Mouse (Mus musculus): ENCODE data around the gene Zfp90. TPM values are rescaled to one million over a fixed set of nuclear protein-coding genes. Genes with fewer than 3 reads are reported as not detected.
A peak's percentile ranks its signal among the peaks of the same experiment; 100 is the strongest.
"Not testable (repeated sequence)": the region's sequence is repeated elsewhere in the genome, so short reads cannot be mapped to it uniquely, and the experiment has no call there.

The Zfp90 gene
- total RNA-seq (2021): 10 to 100 TPM; 12.4 to 13.1 TPM

DNA sequence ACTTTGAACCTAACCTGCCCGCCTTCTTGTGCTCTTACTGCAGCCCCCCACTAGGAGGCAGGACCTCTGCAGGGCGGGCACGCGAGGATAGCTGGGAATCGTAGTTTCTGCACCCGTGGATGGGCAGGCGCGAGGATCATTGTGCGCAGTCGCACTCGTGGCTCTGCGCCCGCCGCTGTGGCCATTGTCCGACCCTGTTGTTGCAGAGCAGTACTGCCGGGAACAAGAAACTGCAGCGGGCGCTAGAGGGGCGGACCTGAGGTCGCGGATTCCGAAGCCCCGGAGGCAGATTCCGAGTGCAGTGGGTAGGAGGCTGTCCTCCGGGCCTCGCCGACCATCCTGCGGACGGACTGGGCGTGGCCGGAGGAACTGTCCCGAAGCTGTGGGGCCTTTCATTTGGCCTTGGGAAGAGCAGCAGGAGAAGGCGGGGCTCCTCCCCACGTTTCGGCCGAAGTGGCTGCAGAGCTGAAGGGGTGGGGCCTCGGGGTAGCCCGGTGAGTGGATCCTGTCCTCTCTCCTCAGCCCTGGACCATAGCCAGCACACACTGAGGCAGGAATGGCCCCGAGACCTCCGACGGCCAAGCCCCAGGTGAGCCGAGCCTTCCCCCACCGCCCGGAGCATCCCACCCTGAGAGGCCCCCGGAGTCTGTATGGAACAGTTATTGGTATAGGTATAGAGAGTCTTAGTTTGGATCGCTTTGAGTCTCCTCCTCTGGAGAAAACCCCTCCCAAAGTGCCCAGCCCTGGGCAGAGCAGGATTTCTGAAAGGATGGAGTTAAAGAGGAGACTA is at the start of gene Zfp90:
Gene Zfp90, plus strand, starts transcription at position 146 of the 790 bp plus-strand sequence.
- DNase-seq: peak; percentile 96

DNA sequence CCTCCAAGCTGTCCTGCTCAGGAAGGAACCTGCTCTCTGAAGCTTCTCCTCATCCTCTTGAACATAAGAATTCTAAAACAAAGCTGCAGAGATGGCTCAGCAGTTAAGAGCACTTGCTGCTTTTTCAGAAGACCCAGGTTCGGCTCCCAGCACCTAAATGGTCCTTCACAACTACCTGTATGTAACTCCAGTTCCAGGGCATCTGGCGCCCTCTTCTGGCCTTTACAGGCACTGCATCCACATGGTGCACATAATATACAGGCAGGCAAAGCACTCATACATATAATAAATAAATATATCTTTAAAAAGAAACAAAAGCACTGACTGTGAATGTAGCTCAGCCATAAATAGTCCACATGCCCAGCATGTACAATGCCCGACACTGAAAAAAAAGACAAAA is 46.6 kb upstream of the Zfp90 start:
- peak; percentile 21 for DNase-seq

DNA sequence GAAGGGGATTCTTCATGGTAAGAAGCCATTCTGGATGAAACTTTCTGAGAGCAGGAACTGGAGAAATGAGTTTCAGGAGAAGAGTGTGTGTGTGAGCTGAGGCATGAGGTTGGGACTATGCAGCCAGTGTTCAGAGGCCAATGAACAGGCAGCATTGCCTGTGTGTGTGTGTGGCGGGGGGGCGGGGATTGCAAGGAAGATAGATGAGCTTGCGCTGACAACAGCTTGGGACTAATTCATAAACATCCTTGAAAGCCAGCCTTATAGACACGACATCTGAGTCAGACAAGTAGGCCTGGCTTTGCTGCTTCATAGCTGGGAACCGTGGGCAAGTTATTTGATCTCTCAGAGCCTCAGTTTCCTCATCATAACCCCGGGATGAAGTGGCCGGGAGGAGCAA is 46.1 kb upstream of the Zfp90 start:
- no peak for DNase-seq

DNA sequence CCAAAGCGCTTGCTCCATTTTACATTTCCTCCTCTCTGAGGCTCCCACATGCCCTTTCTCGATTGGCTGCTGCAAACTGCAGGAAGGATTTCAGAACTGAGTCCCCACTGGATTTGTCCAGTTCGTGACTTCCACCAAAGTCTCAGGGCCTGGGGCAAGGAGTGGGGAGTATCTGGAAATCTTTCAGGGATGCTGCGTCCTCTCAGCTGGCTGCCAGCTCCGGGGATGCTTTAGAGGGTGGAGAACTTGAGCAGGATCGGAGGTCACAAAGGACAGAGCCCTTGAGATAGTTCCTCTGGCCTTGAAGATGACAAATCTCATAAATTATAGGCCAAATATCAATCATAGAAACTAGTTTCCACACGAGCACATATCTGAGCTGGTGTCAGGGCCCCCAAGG is 39.2 kb upstream of the Zfp90 start:
- no peak for DNase-seq

DNA sequence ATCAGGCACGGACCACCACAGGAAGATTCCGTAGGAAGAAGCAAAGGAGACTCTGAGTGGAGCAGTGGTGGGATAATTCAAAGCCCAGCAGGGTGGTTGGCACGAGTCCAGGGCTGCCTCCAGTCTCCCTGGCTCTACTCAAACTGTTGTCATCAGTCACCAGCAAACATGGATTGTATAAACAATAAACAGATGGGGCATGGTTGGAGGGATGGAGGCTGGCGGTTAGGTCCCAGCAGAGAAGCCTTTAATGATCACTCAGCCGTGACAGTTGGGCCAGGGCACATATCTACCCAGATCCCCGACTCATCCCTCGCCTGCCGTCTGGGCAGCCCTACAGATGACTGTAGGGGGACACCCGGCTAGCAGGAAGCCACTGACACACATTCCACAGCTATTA is 38.3 kb upstream of the Zfp90 start:
- DNase-seq: peak; percentile 36

DNA sequence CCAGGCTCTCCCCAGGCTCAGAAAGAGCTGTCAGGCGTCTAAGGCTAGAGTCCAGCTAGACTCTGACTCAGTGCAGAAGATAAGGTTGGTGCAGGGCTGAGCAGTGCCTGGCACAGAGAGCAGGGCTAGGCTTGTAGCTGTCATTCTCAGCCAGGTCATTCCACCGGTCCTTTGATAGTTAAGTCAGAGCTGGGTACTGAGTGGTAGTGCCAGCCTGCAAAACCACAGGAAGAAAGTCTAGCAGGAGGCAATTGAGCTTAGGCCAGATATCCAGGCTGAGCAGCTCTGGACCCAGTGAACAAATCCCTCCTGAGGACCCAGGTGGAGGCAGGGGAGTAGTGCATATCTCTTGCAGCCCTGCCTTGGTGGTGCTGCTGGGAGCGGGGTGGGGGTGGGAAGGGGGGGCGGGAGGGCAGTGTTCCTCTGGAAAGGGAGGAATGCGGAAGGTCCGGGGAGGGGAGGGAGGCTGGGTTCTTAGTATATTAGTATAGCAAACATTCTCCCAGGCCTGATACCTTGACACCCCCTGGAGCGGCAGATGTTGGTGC is 36.6 kb upstream of the Zfp90 start:
- DNase-seq: peak; percentile 49

DNA sequence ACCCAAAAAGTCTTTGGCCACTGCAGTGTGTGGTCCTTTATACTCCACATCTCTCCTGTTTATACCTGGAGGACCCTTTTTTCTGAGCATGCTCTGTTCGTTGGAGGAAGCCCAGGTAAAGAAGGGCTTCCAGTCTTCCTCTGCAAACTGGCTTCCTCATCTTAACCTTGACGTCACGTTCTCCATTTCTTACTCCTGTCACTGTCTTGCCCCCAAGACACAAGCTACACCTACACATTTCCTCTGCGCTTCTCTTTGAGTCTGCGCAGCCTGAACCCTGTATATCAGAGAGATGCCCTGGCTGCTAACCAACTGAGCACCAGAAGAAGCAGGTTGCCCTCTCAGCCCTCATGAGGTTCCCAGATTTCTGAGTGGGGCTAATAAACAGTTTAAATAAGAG is 35.8 kb upstream of the Zfp90 start:
- no peak for DNase-seq

DNA sequence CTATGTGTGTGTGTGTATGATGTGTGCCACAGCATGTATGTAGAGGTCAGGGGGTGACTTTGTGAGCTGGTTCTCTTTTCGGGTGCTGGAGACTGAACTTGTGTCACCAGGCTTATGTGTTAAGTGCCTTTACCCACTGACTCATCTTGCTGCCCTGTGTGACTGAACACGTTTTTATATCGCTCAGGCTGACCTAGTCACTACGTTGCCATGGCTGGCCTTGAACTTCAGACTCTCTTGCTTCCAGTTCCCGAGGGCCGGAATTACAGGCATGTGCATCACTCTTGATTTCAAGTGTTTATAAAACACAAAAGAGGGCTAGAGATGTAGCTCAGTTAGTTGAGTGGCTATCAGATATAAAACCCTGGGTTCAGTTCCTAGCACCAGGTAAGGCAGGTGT is 34.1 kb upstream of the Zfp90 start:
- no peak for DNase-seq

DNA sequence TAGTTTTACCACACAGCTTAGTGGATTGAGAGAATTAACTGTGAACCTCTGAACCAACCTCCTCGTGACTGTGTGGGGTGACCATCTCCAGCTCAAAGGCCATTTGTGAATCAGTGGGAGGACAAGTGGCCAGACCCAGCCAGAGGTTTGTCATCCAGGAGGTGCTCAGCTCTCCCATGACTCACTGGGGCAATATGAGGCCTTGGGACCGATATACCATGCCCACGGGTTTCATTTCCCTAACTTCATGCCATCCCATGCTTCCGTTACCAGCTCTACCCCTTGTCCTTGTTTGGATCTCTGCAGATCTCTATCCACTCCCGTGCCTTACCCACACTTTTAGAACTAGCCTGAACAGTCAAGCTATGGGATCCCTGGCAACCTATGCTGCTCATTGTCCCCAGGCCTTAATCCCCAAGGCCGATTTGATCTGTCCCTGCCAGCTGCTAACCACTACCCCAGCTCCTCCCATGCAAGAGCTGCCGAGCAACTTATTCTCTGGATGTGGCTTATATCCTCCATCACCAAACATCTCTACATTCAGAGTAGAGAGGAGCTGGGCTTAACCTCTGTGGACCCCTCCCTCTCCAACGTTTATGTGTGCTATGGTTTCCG is 27.2 kb upstream of the Zfp90 start:
- no peak for DNase-seq

DNA sequence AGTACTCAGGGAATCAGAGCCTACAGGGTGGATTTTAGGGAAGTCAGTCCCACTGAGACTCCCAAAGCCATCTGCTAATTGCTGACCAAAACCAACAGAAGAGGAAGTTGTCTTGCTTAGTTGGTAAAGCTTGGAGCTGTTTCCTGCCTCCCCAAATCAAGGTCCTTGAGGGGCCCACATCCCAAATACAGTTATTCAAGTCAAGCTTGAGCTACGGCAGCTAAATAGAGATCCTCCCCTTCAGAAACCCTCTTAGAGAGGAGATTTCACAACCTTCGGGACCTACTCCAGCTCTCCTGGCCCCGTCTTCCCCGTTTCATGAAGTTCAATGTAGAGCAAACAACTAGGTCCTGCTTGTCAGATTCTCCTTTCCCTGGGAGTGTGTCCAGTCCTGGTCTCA is 20.6 kb upstream of the Zfp90 start:
- DNase-seq: no peak

DNA sequence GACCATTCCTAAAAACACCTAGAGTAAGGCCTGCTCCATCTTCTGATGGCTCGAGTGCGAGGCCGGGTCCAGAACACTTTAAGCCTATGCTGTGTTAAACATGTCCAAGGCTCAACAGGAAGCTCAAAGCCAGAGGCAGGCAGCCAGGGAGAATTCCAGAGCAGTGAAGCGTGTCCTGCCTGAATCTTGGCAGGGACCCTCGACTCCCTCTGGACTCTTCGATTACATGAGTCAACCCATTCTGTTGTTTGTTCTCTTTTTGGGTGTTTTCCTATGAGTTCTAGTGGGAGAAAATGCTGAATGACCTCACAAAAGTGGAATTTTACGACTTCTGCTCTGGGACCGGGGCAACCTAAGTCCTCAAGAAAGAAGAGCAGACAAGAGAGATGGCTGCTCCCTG is 15.4 kb upstream of the Zfp90 start:
- DNase-seq: peak; percentile 89

DNA sequence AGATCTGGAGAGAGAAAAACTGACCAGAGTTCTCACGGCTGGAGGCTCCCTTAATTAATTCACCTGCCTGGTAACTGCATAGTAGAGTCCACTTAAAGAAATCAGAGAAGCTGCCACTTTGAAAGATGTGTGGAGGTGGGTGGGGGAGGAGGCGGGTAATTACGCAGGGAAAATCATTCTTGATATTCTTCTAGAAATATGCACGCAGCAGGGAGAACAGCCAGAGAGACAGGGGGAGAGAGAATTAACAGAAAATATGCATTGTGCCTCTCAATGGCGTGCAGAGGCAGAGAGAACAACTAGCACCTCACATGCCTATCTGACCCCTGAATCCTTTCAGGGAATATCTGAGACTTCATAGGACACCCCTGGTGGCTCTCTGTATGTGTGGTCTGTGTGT is 14.9 kb upstream of the Zfp90 start:
- DNase-seq: no peak

DNA sequence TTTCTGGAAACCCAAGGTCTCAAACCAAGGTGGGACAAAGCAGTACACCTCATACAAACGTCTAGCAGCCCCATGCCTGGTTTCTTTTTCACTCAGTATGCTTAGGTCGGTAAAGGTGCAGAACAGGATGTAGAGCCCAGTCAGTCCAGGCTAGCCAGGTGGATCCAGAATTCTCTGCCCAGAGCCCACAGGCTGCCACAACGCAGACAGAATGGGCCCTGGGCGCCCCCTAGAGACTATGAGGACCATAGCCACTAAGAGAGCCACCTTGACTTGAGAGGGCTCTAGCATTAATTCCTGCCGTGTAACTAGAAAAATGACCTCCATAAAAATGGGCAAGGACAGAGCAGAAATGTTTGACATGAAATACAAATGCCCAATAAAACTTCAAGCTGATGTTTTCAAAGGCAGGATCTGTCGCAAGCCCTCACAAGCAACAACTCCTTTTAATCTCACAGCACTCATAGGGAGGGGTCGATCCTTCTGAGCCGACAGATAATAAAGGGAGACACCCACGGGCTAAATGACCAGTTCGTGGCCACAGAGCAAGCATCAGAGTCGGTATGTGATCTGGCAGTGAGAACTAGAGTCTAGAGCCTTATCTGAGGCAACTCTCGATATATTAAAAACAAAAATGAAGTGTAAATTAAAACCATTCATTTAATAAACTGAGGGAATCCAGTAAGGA is 11.7 kb upstream of the Zfp90 start:
- DNase-seq: peak; percentile 74

DNA sequence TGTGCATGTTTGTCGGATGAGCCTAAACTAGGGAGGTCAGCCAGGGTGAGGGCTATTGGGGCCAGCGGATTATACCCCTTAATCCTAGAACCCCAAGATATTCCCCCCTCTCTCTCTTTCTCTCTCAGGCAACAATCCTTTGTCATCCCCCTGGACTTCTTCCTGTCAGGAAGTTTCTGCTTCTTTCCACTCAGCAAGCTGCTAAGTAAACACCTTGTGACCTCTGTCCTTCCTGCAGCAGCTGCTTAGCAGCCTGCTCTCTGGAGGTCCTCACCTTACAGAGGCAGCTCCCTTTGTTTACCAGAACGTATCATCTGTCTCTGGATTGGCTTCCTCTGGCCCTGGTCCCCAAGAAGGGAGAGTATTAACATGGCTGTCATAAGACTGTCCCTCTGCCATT is 10.3 kb upstream of the Zfp90 start:
- no peak for DNase-seq

DNA sequence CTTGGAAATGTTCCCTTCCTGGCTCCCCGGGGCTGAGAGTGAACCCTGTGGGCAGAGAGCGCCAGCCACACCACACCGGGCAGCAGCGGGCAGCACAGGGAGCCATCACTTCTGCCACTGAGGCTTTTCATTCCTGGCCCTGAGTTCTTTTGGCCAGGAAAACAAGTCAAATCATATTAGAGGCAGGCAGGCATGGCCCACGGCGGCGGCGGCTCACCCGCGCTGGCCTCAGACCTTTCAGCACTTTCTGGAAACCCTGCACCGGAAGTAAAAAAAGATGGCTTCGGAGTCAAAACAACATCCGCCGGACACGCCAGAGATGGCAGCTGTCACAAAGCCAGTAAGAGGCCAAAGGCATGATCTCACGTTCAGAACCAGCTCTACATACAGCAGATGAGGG is 9.3 kb upstream of the Zfp90 start:
- DNase-seq: peak; percentile 57

DNA sequence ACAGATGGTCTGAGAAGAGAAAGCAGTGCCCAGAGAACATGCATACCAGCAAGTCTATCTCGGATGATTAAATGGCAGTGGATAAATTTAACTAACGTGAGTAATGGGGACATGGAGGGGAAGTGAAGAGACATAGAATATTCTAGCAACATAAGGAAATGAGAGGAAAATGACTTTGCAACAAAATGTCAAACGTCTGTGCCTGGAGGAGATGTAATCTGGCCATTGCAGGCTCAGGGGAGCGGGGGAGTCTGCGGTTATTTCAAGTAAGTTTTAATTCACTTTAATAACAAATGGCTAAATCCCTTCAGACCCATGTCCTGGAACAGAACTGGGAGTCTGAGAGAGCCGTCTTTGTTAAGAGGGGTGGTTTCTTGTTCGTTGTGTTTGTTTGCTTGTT is 5.1 kb upstream of the Zfp90 start:
- DNase-seq: no peak

DNA sequence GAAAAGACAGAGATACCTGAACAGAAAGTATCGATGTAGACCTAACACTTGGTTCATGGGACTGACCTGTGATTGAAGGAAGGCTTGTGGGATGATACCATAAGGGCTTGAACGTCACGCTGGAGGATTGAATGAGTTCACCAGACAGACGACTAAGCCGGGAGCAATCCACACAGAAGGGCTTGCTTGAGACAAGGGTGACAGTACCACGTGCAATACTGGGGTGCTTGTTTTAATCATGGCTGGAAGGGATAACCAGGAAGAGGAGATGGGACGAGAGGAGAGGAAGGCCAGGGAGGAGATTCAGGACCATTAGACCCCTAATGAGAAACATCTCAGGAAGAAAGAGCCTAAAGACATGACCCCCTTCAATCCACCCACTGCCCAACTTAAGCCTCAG is 4.6 kb upstream of the Zfp90 start:
- DNase-seq: no peak

DNA sequence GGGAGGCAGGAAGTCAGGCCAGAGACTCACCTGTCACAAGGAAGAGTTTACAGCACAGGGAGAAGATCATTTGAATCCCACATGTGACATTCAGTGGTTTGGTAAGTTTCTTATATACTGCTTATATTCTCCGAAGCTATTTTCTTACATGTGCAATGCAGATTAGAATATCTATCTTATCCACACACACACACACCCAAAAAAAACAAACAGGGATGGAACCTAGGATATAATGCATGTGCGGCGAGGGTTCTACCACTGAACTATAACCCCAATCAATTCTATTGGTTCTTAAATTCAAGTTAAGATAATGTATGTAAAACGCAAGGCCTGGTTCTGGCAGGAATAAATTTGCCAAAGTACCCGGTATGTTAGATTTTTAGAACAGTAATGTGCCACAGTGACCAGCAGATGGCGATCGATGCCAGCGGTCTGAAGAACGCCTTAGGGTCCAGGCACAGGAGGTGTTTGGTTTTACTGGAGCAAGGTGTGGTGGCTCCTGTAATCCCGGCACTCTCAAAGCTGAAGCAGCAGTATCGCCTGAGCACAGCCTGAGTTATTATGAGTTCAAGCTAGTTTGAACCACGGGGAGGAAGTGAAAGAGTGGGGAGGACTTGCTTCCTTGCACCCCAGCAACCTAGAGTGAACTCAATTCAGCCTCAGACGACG is 3.2 kb upstream of the Zfp90 start:
- peak; percentile 74 for DNase-seq

DNA sequence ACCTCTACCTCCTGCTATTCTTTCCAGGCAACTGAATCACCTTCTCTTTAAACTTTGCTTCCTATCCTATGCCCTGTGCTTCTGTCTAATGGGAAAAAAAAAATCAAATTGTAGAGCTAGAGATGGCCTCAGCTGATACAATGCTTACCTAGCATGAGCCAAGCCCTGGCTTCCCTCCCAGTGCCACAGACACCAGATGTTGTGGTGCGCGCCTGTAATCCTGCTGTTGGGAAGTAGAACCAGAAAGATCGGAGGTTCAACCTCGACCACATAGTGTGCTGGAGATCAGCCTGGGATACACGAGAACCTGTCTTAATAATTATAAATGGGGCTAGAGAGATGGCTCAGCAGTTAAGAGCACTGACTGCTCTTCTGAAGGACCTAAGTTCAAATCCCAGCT is 2.6 kb downstream of the Zfp90 start:
- no peak for DNase-seq

DNA sequence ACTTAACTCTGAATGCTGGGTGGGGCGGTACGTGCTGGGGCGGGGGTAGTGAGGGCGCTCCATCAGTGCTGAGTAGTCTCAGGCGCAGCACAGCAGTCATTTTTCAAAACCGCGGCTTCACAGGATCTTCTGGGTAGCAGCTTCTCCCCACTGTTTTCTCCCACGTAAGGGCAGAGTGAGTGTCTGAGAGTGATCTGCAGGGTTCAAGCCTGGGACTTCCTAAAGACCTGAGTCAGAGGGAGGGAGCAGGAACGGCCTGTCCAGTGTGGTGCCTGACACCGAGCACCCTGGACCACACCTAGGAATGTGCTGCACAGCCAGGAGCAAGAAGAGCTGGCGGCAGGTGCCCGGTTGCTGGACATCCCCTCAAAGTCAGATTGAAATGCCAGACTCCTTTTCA is 16.0 kb downstream of the Zfp90 start:
- no peak for DNase-seq

DNA sequence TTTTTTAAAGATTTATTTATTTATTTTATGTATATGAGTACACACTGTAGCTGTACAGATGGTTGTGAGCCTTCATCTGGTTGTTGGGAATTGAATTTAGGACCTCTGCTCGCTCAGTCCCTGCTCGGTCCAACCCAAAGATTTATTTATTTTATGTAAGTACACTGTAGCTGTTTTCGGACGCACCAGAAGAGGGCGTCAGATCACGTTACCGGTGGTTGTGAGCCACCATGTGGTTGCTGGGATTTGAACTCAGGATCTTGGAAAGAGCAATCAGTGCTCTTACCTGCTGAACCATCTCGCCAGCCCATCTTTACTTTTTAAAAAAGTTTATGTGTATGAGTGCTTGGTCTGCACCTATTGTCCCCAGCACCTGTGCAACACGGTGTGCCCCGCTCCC is 16.8 kb downstream of the Zfp90 start:
- not testable (repeated sequence) for DNase-seq

DNA sequence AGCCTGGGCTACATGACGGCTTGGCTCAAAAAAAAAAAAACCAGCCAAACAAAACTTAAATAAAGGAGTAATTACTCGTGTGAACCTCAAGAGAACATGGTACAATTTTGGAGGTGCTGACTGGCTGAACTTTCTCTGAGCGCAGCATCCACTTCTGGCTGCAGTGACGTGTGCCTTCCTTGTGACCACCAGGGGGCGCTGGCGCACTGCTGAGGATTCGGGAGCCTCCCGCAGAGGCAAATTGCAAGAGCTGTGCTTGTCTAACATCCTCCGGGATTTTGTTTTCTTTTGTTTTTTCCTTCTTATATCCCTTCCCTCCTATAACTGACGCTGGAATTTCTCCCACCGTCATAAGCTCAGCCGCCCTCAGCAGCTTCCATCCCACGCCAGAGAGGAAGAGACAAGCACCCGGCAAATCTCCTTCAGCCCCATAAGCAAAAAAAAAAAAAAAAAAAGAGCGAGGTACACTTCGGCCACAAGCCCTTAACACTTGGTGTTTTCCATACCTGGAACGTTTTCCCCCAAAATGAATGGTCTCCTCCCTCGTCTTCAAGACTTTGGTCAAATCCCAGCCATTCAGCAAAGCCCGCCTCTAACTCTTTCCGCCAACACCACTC is 17.9 kb downstream of the Zfp90 start:
- DNase-seq: peak; percentile 92

DNA sequence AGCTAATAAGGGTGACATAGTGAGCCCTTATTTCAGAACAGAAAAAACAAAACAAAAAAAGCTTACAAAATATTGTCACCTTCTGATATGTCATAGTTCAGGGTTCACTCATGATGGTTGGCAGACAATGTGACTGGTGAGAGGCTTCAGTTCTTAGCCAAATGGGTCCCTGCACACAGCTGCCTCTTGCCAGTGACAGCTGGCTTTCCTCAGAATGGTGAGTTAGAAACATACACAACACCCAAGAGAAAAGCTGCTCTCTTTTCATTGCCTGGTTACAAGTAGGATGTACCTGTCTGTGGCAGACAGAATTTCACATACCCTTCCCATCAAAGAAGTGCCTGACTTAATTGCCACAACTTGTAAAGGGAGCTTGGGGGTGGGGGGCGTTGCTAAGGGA is 18.5 kb downstream of the Zfp90 start:
- no peak for DNase-seq
